Mouse (Mus musculus): ENCODE results near the gene Gkn1. TPM values are rescaled to one million over a fixed set of nuclear protein-coding genes. Genes with fewer than 3 reads are reported as not detected.

Gkn1 gene
- total RNA-seq, 2 experiments from 2014 or later = not detected

DNA sequence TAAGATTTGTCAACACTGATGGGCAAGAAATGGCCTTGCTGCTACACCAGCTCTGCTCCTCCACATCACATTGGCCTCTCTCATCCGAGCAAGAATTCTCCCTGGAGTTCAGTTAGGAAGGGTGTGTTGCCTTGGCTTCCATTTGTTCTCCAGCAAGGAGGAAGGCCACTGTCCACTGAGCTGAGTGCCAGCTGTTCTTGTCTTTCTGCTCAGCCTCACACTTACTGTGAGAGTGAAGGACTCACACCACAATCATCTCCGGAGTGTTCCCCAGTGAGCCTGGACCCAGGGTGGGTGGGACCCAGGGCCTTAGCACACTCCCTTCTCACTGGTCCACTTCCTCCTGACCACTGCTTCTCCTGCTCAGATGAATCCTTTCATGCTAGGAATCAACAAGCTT is 23.8 kb downstream of the Gkn1 start:
- no peak for ATAC-seq (ENCODE audit: poor library complexity, severe bottlenecking)

DNA sequence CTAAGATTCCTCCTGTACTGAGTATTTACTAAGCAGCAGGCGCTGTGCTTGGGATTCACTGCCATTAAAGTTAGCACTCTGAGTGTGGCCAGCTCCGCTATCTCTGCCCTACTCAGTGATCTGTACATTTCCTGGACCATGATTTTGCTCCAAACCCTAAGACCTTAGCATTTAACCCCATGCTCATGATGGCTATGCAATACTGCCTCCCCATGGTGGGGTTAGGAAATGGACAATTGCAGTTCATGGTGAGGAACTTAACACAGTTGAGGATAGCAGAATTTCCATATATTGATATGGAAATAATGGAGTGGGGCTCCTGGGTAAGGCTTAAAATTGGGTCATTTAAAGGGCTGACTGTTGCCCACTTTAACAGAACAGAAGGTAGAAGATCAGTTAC is 27.4 kb downstream of the Gkn1 start:
- ATAC-seq (ENCODE audit: poor library complexity, severe bottlenecking) = no peak

DNA sequence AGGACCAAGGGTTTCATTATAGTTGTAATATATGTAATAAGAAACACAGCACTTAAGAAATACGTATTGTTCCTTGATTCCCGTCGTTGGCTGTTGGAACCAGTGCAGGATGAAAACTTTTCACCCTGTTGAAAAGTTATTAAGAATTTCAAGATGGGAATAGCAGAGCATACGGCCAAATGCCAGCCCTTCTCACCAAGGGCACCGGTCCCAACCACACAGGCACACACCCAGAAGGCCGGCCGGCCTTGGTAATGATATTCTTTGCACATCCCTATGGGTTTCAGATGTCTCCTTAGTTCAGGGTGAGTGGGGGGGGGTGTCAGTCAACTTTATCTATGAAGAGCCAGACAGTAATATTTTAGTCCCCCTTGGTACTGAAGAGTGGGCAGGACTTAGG is 32.1 kb downstream of the Gkn1 start:
- no peak for ATAC-seq (ENCODE audit: poor library complexity, severe bottlenecking)

DNA sequence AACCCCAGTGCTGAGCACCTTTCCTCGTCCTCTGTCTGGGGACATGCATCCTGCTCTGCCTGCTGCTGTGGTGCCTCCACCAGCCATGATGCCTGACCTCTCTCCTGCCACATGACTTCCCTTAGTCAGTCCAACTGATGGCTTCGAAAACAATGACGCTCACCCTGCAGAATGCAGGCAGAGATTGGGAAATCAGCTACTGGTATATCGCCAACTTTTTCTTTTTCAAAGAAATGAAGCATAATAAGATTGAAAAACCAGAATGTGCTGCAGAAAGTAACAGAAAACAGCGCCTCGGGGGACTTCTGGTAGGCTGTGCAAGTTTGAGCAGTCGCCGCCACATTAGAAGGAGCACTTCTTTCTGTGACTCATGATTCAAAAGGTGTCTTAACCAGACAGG is 33.8 kb downstream of the Gkn1 start:
- no peak for ATAC-seq (ENCODE audit: poor library complexity, severe bottlenecking)

DNA sequence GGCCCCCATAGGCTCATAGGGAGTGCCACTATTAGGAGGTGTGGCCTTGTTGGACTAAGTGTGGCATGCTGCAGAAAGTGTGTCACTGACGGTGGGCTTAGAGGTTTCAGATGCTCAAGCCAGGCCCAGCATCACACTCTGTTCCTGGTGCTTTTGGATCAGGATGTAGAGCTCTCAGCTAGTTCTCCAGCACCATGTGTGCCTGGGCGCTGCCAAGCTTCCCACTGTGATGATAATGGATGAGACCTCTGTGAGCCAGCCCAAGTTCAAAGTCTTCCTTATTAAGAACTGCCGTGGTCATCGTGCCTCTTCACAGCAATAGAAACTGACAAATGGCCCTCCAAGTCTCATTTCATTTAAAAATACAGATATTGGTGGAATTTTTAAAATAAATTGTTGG is 38.0 kb downstream of the Gkn1 start:
- no peak for ATAC-seq (ENCODE audit: poor library complexity, severe bottlenecking)

DNA sequence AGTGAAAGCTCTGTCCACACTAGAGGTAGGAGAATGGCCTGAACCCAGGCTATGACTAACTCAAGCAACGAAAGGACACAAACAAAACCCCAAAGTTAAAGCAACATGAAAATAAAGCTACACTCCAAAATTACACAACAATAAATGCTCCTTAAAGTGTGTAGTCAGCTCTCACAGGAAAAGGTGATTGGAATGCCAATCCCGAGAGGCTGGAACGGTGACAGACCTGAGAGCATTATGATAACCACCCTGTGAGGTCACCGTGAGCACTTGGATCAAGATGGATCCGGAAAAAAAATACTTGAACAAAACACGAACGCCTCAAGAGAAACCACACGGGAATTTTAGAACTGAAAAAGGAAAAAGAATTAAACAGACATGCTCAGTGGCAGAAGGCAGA is 46.3 kb downstream of the Gkn1 start:
- no peak for ATAC-seq (ENCODE audit: poor library complexity, severe bottlenecking)

DNA sequence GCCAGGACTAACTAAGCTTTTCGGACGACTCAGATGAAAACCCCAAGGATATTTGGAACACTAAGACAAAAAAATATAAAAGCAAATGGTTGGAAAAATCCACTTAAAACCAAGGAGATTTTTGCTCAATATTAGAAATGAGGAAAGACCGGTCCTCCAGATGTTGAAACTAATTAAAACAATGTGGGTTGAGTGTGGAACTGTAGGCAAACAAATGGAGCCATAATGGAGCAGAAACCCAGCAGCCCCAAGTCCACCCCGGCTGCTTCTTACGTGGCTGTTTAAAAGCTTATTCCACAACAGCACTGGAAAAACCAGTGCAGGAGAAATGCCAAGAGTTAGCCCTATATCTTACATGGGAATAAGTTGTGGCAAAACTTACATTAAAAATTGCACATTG is 48.0 kb downstream of the Gkn1 start:
- ATAC-seq (ENCODE audit: poor library complexity, severe bottlenecking) = no peak

DNA sequence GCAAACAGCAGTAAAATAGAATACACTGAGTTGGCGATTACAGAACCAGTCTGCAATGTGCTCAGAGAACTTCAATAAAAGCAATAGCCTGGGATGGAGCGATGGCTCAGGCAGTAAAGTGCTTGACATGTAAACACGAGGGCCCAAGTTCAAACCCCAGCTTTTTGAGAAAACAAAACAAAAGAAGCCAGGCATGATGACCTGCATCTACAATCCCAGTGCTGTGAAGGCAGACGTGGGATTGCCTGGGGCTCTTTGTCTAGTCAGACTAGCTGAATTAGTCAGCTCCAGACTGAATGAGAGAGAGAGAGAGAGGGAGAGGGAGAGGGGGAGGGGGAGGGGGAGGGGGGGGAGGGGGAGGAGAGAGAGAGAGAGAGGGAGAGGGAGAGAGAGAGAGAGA is 48.8 kb downstream of the Gkn1 start:
- no peak for ATAC-seq (ENCODE audit: poor library complexity, severe bottlenecking)

Other genes with a start within 250 kb of the Gkn1 start
- gene D6Ertd527e, start 246.2 kb downstream of the Gkn1 start, total RNA-seq (2015) = 0.07 TPM in 1 of 2 replicates, not detected in the other
- gene D6Ertd527e, start 246.2 kb downstream of the Gkn1 start, total RNA-seq (2017) = 0.12 and 0.22 TPM in 2 replicates
- 0.56 and 0.64 TPM in 2 replicates for gene Antxr1, start 15.1 kb downstream of the Gkn1 start, total RNA-seq (2015)
- gene Antxr1, start 15.1 kb downstream of the Gkn1 start, total RNA-seq (2017) = 0.07 and 0.33 TPM in 2 replicates
- not detected in 2 replicates for gene Gkn2, start 22.4 kb upstream of the Gkn1 start, total RNA-seq (2015)
- not detected in 2 replicates for gene Gkn2, start 22.4 kb upstream of the Gkn1 start, total RNA-seq (2017)
- gene Gkn3, start 38.0 kb upstream of the Gkn1 start, total RNA-seq (2015) = not detected in 2 replicates
- gene Gkn3, start 38.0 kb upstream of the Gkn1 start, total RNA-seq (2017) = not detected in 2 replicates
- gene Bmp10, start 78.1 kb upstream of the Gkn1 start, total RNA-seq (2015) = not detected in 2 replicates
- gene Bmp10, start 78.1 kb upstream of the Gkn1 start, total RNA-seq (2017) = not detected in 2 replicates
- 27.9 and 35.5 TPM in 2 replicates for gene Arhgap25, start 182.3 kb upstream of the Gkn1 start, total RNA-seq (2015)
- 74.4 TPM in 2 replicates for gene Arhgap25, start 182.3 kb upstream of the Gkn1 start, total RNA-seq (2017)
- gene Prokr1, start 239.8 kb upstream of the Gkn1 start, total RNA-seq (2015) = 0.11 and 0.29 TPM in 2 replicates
- 0.08 and 0.26 TPM in 2 replicates for gene Prokr1, start 239.8 kb upstream of the Gkn1 start, total RNA-seq (2017)

Data from megakaryocyte, adult 5-6 weeks (primary cell).